Mouse (Mus musculus): ENCODE results near the gene Apeh.

DNA sequence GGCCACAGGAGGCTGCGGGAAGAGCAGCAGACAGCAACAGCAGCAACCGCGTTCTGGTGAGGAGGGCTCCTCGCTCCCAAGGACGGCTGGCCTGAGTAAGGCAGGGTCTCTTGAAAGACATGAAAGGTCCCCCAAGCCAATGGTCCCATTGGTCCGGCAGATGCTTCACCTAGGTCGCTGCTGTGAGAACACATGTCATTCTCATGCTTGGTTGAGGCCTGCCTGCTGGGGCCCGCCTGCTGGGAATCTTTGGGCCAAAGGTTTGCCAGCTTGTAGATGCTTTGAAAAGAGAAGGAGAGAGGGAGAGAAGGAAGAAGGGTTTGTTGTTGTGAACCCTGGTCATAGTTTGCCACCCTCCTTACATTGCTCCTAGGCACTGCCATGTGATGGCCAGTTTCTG is 5.2 kb upstream of the Apeh start:
- TF ChIP-seq CTCF (IDR thresholded peaks at IDR 0.05; ENCODE audit: insufficient read depth, low read length) (no peak), POLR2A (IDR thresholded peaks at IDR 0.05; ENCODE audit: borderline replicate concordance, extremely low read depth, low read depth, low read length) (no peak)

All from lung, adult 2 months (tissue).